Comparison of ENCODE assay signal across 8 mouse cellular contexts in genomic region chr17:87350471-87351240, GRCm38 (mm10).
DNase-seq lines count a peak whose midpoint lies in the region; ATAC-seq lines count a peak whose summit lies in the region.

No protein-coding gene starts in this region.

- no peak overlapping the region for H3K4me3 ChIP-seq in kidney, embryonic 15.5 days (replicated peaks)
- no peak overlapping the region for H3K4me3 ChIP-seq in hindbrain, embryonic 13.5 days

- 0 out of 2 replicates have a peak overlapping the region, but pooled peaks have one; percentile 1 for H3K4me2 ChIP-seq in kidney, embryonic 15.5 days
- no peak overlapping the region for H3K4me2 ChIP-seq in hindbrain, embryonic 13.5 days

- WGBS in kidney, embryonic 15.5 days = 34% methylated on average over 13 of the region's 13 CpGs
- 55% methylated on average over 13 of the region's 13 CpGs for WGBS in hindbrain, embryonic 13.5 days

- no peaks in the 10 kb centered on the region for H3K27me3 ChIP-seq in kidney, embryonic 15.5 days
- H3K27me3 ChIP-seq in hindbrain, embryonic 13.5 days = no peaks in the 10 kb centered on the region

- no peaks in the 10 kb centered on the region for H3K36me3 ChIP-seq in kidney, embryonic 15.5 days
- H3K36me3 ChIP-seq in hindbrain, embryonic 13.5 days = no peaks in the 10 kb centered on the region

- peak; percentile 17 for ATAC-seq in kidney, embryonic 15.5 days (replicated peaks; ENCODE audit: low FRiP score)
- ATAC-seq in hindbrain, embryonic 13.5 days (ENCODE audit: low FRiP score) = 0 out of 2 replicates have a peak, but pooled peaks have one; percentile 8

- H3K27ac ChIP-seq in kidney, embryonic 15.5 days = peak overlapping the region; percentile 83
- H3K27ac ChIP-seq in hindbrain, embryonic 13.5 days = peak overlapping the region; percentile 40; the same call in 1 of the 2 replicates

- no peak for DNase-seq in kidney, adult 9 months
- peak; percentile 59 to 69 for DNase-seq in gastrocnemius, adult 8-10 months (ENCODE audit: low spot score in 2 of 2)
- peak; percentile 61 for DNase-seq in mesoderm, embryonic 11.5 days (ENCODE audit: low read depth, low spot score)
- no peak for DNase-seq in frontal cortex, postnatal 10 days (ENCODE audit: low spot score in 2 of 2)
- no peak for DNase-seq in adrenal gland, adult 8-10 months
- DNase-seq in spleen, postnatal 10 days (ENCODE audit: low spot score in 2 of 2) = no peak

- no peaks in the 10 kb centered on the region for H3K9me3 ChIP-seq in kidney, embryonic 15.5 days (replicated peaks)
- H3K9me3 ChIP-seq in hindbrain, embryonic 13.5 days = no peaks in the 10 kb centered on the region

- peaks cover 52% of the 10 kb centered on the region for H3K4me1 ChIP-seq in kidney, embryonic 15.5 days
- peaks cover 43% of the 10 kb centered on the region for H3K4me1 ChIP-seq in hindbrain, embryonic 13.5 days (replicated peaks)

- no peak overlapping the region for H3K9ac ChIP-seq in kidney, embryonic 15.5 days
- H3K9ac ChIP-seq in hindbrain, embryonic 13.5 days = no peak overlapping the region

Comparison
In these comparisons a context has a peak if more than half of its experiments do, and no peak if none do; other contexts are left out.
1. DNase-seq: peak in gastrocnemius, adult 8-10 months (2 of 2) and mesoderm, embryonic 11.5 days (single experiment); none in kidney, adult 9 months (single experiment), frontal cortex, postnatal 10 days (0 of 2), adrenal gland, adult 8-10 months (single experiment) and spleen, postnatal 10 days (0 of 2).